Mouse (Mus musculus) kidney, adult 2 months (tissue): ENCODE data around the gene Zfp616. TPM values are rescaled to one million over a fixed set of nuclear protein-coding genes. Genes with fewer than 3 reads are reported as not detected.

Source experiments
- DNase-seq: peaks from one replicate; pipeline ENCODE4 v3.0.0; 2021
- H3K27ac ChIP-seq: fragments of 200-500 bp; 2 replicates; pipeline ENCODE4 v1.5.1; 2012; ENCODE audit warnings: low read depth, low read length, control low read depth, inconsistent platforms; ENCODE audit not compliant: insufficient read depth
- H3K27me3 ChIP-seq: fragments of 200-500 bp; replicated peaks from 2 replicates; pipeline ENCODE4 v1.6.1; 2012; ENCODE audit warnings: mild to moderate bottlenecking, moderate library complexity, low read length, inconsistent platforms; ENCODE audit not compliant: control insufficient read depth, insufficient read depth
- H3K36me3 ChIP-seq: fragments of 200-500 bp; 2 replicates; pipeline ENCODE4 v1.6.1; 2012; ENCODE audit warnings: mild to moderate bottlenecking, moderate library complexity, low read length, inconsistent platforms; ENCODE audit not compliant: control insufficient read depth, insufficient read depth
- H3K4me1 ChIP-seq: fragments of 200-500 bp; 2 replicates; pipeline ENCODE4 v1.6.1; 2011; ENCODE audit warnings: low read length; ENCODE audit not compliant: control insufficient read depth, insufficient read depth
- H3K4me3 ChIP-seq: fragments of 200-500 bp; 2 replicates; pipeline ENCODE4 v1.5.1; 2011; ENCODE audit warnings: mild to moderate bottlenecking, low read depth, low read length, control low read depth; ENCODE audit not compliant: insufficient read depth
- CTCF ChIP-seq: fragments of 200-500 bp; conservative IDR thresholded peaks from 2 replicates; pipeline ENCODE4 v1.5.1; 2011; ENCODE audit warnings: low read depth, mild to moderate bottlenecking, control low read depth, low read length, moderate library complexity, mixed read lengths; ENCODE audit not compliant: insufficient read depth, insufficient read length
- POLR2A ChIP-seq: fragments of 200-500 bp; IDR thresholded peaks from one replicate; pipeline ENCODE4 v1.6.1; 2011; ENCODE audit warnings: low read depth, low read length, control low read depth
- WGBS: fragments of 180-500 bp; shearing (Covaris S2); methylation state at CpG from one replicate; pipeline ENCODE4 v1.1.7; 2018; 5-methylcytosine and 5-hydroxymethylcytosine counted together
- polyA plus RNA-seq: library from polyadenylated mRNA; depleted of rRNA; stranded (reverse); fragments of >200 nt; gene quantifications from 2 replicates; pipeline ENCODE4 v1.2.3, GENCODE M21; 2012; rRNA removed

Zfp616 gene
- not detected in 2 replicates for polyA plus RNA-seq

DNA sequence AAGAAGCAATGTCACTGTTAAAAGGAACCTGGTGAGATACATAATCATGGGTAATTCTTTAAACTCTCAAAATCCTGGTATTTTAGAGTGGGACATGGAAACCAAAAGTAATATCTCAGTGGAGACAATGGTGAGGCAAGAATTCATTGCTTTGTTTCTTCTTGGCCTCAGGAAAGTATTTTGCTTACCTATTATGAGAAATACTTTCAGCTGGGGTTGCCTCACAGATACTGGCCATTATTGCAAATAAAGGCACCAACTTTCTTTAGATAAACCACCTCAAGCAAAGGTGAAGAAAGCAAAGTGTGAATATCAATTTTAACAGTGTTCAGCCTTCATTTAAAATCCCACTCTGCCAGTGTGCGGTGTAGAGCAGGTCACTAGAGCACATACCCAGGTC is at the start of gene Zfp616:
Zfp616 (plus strand) TSS at position 301 of the 400 bp plus-strand sequence.
- Histone ChIP-seq H3K4me1 (no peaks in the 10 kb centered on the region), H3K27me3 (no peaks in the 10 kb centered on the region), H3K36me3 (no peaks in the 10 kb centered on the region), H3K4me3 (no peak within 1 kb of the TSS), H3K27ac (no peak within 1 kb of the TSS)
- TF ChIP-seq CTCF (no peak), POLR2A (no peak)
- DNase-seq = no peak
- WGBS = 95% methylated on average over 1 of the region's 1 CpGs

DNA sequence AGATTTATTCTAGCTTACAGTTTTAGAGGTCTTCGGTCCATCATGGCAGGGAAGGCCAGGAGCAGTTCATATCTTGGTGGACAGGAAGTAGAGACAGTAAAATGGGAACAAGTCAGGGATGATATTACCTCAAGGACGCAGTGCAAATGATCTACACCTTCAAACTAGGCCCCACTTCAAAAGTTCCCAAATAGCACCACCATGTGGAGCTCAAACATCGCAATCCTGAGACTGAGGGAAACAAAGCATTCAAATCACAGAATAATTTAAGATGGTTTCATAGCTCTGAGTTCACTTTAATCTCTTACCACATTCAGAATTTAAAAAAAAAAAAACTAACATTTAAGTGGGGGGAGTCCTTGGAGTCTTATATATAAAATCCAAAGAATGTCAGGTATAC is 18.4 kb upstream of the Zfp616 start:
- Histone ChIP-seq H3K27me3 (no peaks in the 10 kb centered on the region), H3K27ac (no peak overlapping the region), H3K4me3 (no peak overlapping the region), H3K36me3 (no peaks in the 10 kb centered on the region), H3K4me1 (no peaks in the 10 kb centered on the region)
- DNase-seq = no peak
- TF ChIP-seq POLR2A = no peak
- TF ChIP-seq CTCF = no peak
- 67% methylated on average over 3 of the region's 3 CpGs for WGBS

DNA sequence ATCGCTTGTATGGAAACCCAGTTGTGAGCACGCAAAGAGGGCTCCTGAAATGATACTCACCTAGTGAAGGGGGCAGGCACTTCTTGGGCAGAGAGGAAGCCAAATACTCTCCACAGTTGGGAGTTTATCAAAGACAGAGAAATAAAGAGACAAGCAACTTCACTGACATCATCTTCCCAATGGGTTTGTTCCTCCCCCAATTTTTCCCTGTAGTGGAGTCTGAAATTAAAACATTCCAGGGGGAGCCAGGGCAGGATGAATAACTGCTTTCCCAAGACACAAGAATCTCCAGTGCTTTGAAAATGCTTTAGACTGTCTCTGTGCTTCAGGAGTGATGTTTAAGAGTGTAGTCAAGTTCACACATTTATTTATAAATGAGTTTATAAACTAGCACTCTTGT is 13.3 kb upstream of the Zfp616 start, which contains the start of the genes Olfr139 and Olfr399:
Olfr139 (minus strand) TSS at position 101 of the 400 bp plus-strand sequence.
Olfr399 (minus strand) TSS at position 165 of the 400 bp plus-strand sequence.
- no peak for DNase-seq
- H3K27ac ChIP-seq = no peak within 1 kb of the TSS
- H3K36me3 ChIP-seq = no peaks in the 10 kb centered on the region
- TF ChIP-seq POLR2A = no peak
- no peak for TF ChIP-seq CTCF
- no peaks in the 10 kb centered on the region for H3K4me1 ChIP-seq
- H3K27me3 ChIP-seq = no peaks in the 10 kb centered on the region
- WGBS = 83% methylated on average over 2 of the region's 2 CpGs
- no peak within 1 kb of the TSS for H3K4me3 ChIP-seq

DNA sequence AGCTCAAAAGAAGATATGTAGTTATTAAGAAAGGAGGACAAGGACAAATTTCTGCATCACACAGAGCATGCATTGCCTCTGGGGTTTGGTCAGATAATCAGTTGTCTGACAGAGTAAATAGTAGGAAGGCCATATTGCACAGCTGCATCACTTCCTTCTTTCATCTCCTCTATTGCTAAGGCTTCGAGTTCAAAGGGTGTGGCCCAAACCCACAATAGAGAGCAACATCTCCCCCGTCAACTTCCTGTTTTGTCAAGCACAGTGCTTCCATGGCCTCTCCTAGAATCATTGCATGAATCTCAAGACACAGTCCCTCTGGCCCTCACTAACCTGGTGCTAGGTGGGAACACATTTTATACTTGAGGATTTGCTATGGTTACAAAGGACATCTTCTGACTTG is 31.0 kb downstream of the Zfp616 start:
- no peaks in the 10 kb centered on the region for H3K27me3 ChIP-seq
- no peak overlapping the region for H3K27ac ChIP-seq
- WGBS = 66% methylated on average over 2 of the region's 2 CpGs
- H3K4me1 ChIP-seq = no peaks in the 10 kb centered on the region
- DNase-seq = no peak
- H3K4me3 ChIP-seq = no peak overlapping the region
- no peaks in the 10 kb centered on the region for H3K36me3 ChIP-seq
- no peak for TF ChIP-seq POLR2A
- no peak for TF ChIP-seq CTCF

DNA sequence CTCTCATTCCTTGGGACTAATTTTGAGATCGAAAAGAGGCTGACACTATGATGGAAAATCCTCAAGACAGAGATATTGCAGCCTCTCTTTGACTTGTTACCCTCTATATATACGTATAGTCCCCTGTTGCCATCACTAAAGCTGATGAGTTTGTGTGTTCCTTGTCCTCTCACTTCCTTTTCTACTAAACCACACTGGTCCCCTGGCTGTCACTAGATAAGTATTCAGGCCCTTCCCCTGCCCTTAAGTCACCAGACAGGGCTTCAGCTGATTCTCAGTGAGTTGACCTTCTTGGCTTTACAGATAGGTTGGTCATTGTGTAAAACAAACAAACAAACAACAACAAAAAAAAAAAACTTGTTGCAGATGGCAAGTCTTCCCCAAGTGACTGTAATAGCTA is 31.8 kb downstream of the Zfp616 start:
- TF ChIP-seq POLR2A = no peak
- no peak for TF ChIP-seq CTCF
- no peak overlapping the region for H3K4me3 ChIP-seq
- no peak for DNase-seq
- 47% methylated on average over 2 of the region's 2 CpGs for WGBS
- H3K27me3 ChIP-seq = no peaks in the 10 kb centered on the region
- H3K36me3 ChIP-seq = no peaks in the 10 kb centered on the region
- H3K27ac ChIP-seq = no peak overlapping the region
- H3K4me1 ChIP-seq = no peaks in the 10 kb centered on the region

DNA sequence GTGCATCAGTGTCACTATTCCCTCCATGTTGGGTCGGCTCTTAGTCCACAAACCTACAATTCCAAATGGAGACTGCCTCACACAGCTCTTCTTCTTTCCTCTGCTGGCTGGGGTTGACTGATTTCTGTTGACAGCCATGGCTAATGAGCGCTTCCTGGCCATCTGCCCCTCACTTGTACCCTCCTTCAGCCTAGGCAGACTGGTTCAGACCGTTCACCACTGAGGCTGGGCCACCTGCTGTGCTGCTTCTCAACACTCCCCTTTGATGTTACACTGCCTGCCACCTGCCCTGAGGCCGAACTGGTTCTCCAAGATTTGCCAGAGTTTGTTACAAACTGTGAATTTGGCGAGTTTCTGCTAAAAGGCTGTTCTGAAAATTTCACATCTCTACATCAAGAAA is 35.3 kb downstream of the Zfp616 start:
- TF ChIP-seq CTCF (no peak), POLR2A (no peak)
- 42% methylated on average over 5 of the region's 5 CpGs for WGBS
- H3K4me1 ChIP-seq = no peaks in the 10 kb centered on the region
- H3K27ac ChIP-seq = no peak overlapping the region
- H3K4me3 ChIP-seq = no peak overlapping the region
- DNase-seq = no peak
- H3K27me3 ChIP-seq = no peaks in the 10 kb centered on the region
- no peaks in the 10 kb centered on the region for H3K36me3 ChIP-seq

DNA sequence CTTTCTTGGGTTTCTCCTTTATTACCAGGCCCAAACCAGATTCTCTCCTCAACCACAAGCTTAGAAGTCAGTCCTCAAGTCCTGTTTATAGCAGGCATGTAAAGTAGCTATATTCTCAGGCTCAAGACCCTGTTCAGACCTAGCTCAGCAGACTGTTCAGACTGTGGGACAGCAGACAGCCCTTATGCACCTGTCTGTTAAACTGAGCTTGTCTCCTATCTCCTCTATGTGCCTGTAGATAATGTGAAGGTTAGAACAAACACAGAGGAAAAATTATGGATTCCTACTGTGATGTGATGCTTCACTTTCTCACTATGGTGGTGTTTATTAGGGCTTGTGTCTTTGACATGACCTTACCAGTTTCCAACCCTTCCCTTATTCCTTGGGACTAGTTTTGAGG is 43.7 kb downstream of the Zfp616 start, which contains the start of gene Olfr401:
Olfr401 (plus strand) TSS at position 301 of the 400 bp plus-strand sequence.
- no peak within 1 kb of the TSS for H3K27ac ChIP-seq
- H3K27me3 ChIP-seq = no peaks in the 10 kb centered on the region
- no peak for DNase-seq
- no peak within 1 kb of the TSS for H3K4me3 ChIP-seq
- TF ChIP-seq CTCF (no peak), POLR2A (no peak)
- no peaks in the 10 kb centered on the region for H3K4me1 ChIP-seq
- no peaks in the 10 kb centered on the region for H3K36me3 ChIP-seq

Other genes starting within 250 kb of the Zfp616 start
- gene Olfr393, start 218.5 kb upstream of the Zfp616 start, polyA plus RNA-seq = not detected in 2 replicates
- gene Olfr394, start 179.2 kb upstream of the Zfp616 start, polyA plus RNA-seq = not detected in 2 replicates
- not detected in 2 replicates for gene Olfr395, start 160.7 kb upstream of the Zfp616 start, polyA plus RNA-seq
- gene Olfr23, start 133.3 kb upstream of the Zfp616 start, polyA plus RNA-seq = not detected in 2 replicates
- not detected in 2 replicates for gene Olfr397, start 109.1 kb upstream of the Zfp616 start, polyA plus RNA-seq
- not detected in 2 replicates for gene Olfr398, start 79.5 kb upstream of the Zfp616 start, polyA plus RNA-seq
- not detected in 2 replicates for gene Olfr139, start 13.4 kb upstream of the Zfp616 start, polyA plus RNA-seq
- gene Olfr399, start 13.3 kb upstream of the Zfp616 start, polyA plus RNA-seq = not detected in 2 replicates
- not detected in 2 replicates for gene Olfr401, start 43.8 kb downstream of the Zfp616 start, polyA plus RNA-seq
- gene Olfr402, start 83.6 kb downstream of the Zfp616 start, polyA plus RNA-seq = not detected in 2 replicates
- not detected in 2 replicates for gene Olfr403, start 116.3 kb downstream of the Zfp616 start, polyA plus RNA-seq
- not detected in 2 replicates for gene Olfr43, start 141.4 kb downstream of the Zfp616 start, polyA plus RNA-seq
- gene Olfr406, start 189.9 kb downstream of the Zfp616 start, polyA plus RNA-seq = not detected in 2 replicates
- gene Olfr59, start 213.8 kb downstream of the Zfp616 start, polyA plus RNA-seq = not detected in 2 replicates